Mouse (Mus musculus): ENCODE results near the gene Hnrnpm.

GRCm38 (mm10) chr17:33709834-33710233 lies 23.2 kb upstream of the Hnrnpm start:
- TF ChIP-seq MAFK (IDR thresholded peaks at IDR 0.05; ENCODE audit: insufficient read depth, low read depth, low read length) = no peak
- no peak for TF ChIP-seq CHD2 (IDR thresholded peaks at IDR 0.05; ENCODE audit: low read depth, low read length)
- TF ChIP-seq HCFC1 (IDR thresholded peaks at IDR 0.05; ENCODE audit: borderline replicate concordance, insufficient read depth, low read length) = no peak
- no peak for TF ChIP-seq ZNF384 (IDR thresholded peaks at IDR 0.05; ENCODE audit: low read depth, low read length)
